Mouse (Mus musculus) lung, postnatal 25 days (tissue): ENCODE measurements around the gene Fgf22.

Source experiments
- DNase-seq: peaks from one replicate; pipeline ENCODE4 v3.0.0; 2022; ENCODE audit warnings: low spot score

Gene Fgf22

DNA sequence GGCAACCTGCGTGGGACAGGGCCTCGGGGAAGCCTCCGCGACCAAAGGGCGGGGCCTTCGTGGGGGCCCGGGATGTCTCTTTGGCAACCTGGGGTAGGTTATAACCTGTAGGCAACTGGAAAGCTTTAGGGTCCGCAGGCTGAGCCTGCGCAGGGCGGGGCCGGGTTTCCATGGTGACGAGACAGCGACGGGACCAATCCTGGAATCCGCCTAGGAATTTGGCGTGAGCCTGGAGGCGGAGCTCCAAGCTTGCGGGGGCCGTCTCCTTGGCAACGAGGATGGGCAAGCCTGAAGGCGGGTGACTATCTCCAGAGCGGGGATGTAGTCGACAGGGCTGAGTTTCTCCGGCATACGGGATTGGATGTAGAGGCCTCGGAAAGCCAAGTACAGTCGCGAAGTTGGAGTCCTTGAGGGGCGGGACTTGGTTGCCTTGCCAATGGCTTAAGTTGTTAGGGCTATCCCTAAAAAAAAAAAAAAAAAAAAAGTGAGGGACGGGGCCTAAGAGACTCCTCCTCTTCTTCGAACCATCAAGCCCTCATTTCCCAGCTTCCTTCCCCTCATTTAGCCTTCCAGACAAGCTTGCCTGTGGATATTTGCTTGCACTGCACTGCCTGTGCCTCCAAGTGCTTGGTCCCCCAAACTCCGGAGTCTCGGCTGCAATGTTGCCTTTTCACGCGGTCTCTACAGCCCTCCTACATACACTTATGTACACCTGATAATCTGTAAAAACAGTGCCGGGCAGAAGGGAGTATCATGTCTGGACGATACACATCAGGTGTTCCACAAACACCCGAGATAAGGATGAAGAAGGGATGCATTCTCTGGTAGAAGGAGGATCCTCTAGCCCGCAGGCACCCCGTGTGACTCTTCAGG, 12.7 kb downstream of the Fgf22 start:
- DNase-seq: peak; percentile 88

GRCm38 (mm10) chr10:79768400-79768799, 13.5 kb downstream of the Fgf22 start:
- DNase-seq: peak; percentile 74

DNA sequence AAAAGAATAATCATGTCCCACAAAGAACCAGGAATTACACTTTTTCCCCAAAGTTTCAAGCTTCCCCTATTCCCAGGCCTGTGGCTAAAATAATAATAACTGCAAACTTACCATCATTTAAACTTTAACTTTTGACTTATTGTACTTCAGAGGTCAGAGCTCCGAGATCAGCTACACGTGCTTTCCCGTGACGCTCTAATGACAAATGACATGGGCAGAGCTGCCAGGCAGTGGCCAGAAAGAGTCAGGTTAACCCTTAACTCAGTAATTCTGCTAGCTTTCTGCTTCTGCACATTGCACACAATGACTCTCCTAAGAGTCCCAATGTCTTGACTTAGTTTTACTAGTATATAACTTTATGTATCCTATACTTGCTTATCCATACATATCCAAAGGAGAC, 14.5 kb downstream of the Fgf22 start:
- no peak for DNase-seq

- no peak for DNase-seq
These were observed 17.4 kb downstream of the Fgf22 start for GRCm38 (mm10) chr10:79772320-79772719.

- DNase-seq: no peak
These were observed 18.3 kb downstream of the Fgf22 start for GRCm38 (mm10) chr10:79773208-79773607.

GRCm38 (mm10) chr10:79774486-79775279, 19.8 kb downstream of the Fgf22 start:
- DNase-seq: no peak

DNA sequence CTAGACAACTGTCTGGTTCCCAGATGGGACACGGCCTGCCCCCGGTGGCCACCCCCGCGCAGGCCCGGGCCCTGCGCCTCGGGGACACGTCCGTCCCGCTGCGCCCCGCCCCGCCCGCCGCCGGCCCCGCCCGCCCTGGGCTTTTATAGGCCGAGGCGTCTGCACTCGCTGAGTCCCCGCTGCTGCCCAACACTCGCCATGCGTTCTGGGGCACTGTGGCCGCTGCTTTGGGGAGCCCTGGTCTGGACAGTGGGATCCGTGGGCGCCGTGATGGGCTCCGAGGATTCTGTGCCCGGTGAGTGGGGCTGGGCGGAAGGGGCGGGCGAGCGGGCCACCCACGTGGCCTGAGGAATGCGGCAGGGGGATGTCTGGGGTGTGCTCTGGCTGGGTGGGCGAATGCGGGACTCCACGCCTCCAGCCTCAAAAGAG, 22.2 kb downstream of the Fgf22 start, which contains the start of gene Fstl3:
Gene Fstl3 (plus strand): TSS at position 170 of the 429 bp plus-strand sequence.
- DNase-seq: no peak

GRCm38 (mm10) chr10:79778006-79778405, 23.1 kb downstream of the Fgf22 start:
- DNase-seq: peak; percentile 52

GRCm38 (mm10) chr10:79779193-79779592, 24.3 kb downstream of the Fgf22 start:
- DNase-seq: no peak

DNA sequence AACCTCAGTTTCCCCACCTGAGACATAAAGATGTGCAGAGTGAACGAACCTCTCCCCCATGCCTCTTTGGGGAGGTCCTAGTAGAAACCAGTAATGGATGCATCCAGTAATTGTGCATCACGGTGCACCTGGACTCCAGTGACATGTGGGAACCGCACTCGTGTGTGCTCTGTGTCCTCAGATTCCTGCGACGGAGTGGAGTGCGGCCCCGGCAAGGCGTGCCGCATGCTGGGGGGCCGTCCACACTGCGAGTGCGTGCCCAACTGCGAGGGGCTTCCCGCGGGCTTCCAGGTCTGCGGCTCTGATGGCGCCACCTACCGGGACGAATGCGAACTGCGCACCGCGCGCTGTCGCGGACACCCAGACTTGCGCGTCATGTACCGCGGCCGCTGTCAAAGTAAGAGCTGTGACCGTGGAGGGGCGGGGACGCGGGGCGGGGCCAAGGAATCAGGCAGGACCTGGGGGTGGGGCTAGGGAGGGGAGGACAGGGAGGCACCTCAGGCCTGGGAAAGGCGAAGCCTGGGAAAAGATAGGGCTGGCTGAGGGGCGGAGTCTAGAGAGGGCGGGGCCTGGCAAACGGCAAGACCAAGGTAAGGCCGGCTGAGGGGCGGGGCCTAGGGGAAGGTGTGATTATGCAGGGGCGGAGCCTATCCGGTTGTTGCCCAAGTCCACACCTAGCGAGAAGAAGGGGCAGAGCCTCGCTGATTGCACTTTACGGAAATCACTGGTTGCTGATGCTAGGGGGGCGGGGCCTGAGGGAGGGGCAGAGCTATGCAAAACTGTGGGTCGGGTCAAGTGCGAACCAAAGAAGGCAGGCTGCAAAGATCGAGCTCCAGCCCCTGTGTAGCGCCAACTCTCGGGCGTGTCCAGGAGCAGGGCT, 25.1 kb downstream of the Fgf22 start:
- DNase-seq: peak; percentile 99

DNA sequence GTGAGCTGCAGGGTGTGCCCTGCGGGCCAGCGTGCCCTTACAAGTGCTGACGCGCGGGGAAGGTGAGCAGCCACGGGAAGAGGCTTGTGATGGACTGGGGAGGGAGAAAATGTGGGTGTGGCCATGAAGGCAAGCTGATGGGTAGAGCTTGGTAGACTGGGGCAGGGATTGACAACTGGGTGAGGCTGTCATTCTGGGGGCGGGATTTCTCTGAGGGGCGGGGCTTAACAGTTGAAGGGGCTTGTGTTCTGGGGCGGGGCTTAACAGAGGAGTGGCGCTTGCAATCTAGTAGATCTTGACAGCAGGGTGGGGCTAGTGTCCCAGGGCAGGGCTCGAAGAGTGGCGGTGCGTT, 25.8 kb downstream of the Fgf22 start:
- DNase-seq: no peak

- no peak for DNase-seq
These were observed 26.3 kb downstream of the Fgf22 start for GRCm38 (mm10) chr10:79781139-79781538.

DNA sequence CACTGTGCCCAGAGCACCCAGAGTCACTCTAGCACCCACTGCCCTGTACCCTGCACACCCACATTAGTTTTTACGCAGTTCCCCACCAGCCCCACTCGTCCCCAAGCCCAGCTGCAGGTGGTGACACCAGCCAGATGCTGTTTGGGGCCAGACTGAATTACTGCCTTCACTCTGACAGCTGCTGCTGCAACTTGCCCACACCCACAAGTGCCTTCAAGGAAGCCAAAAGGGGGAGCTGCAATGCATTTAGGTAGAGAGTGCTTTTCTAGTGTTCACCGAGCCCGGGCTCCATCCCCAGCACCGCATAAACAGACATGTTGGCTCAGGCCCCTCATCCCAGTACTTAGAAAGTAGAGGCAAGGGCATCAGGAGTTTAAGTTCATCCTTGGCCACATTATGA, 27.1 kb downstream of the Fgf22 start:
- DNase-seq: no peak

- no peak for DNase-seq
These were observed 28.2 kb downstream of the Fgf22 start for GRCm38 (mm10) chr10:79783050-79783449.

DNA sequence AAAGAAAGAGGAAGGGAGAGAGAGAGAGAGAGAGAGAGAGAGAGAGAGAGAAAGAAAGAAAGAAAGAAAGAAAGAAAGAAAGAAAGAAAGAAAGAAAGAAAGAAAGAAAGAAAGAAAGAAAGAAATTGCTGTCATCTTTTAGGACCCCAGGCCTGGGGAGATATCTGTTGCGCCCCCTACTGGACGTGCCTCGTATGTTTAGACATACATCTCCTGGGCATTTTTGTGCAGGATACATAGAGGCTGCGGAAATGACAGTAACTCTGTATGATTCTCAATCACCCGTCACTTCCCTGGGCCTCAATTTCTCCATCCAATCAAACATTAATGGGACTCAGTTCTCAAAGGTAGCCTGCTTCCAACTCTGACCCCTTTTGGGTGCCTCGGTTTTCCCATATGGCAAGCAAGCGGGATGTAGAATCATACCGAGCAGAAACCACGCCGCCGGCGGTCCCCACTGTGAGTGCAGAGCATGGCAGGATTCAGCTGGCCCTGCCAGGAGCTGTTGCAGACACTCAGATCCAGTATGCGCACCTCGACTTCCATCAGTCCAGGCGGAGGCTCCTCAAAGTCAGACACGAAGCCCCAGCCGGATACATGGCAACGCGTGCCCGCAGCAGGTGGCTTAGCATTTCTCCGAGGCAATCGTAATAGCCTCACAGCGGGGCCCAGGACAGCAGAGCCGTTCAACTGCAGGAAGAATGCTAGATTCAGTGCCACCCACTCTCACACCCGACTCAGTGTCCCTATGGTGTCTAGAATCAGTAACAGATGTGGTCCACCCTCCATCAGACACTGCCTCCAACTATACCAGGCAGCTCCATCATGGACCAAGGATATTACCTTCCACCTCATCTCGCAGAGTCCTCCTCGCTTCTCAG, 29.3 kb downstream of the Fgf22 start:
- no peak for DNase-seq

DNA sequence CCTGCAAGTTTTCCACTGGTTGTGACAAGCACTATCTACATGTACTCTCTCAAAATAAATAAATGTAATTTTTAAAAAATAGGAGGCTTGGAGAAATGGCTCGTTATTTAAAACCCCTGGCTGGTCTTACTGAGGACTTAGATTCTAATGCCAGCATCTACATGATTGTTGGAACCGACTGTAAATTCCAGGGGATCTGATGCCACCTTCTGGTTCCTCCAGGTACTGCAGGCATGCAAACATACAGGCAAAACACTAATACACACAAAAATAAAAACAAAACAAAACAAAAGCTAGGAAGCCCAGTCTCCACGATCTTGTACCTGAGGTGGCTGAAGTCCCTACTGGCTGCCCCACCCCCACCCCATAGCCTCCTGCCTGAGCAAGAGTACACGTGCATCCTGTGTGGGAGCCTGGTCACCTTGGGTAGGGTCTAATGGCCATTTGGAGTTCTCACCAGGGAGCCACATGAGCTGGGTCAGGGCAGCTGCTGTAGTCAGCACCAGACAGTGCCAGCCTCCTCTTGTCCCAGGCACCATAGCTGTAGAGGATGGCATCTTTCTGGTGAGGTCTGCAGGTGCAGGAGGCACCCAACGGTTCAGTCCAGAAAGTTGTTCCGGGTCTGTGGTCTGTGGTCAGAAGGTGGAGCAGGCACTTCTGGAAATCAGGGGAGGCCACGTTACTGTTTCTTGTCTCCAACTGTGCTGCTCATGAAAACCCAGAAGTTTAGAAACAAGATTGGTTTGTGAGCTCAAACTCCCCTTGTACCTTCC, 33.7 kb downstream of the Fgf22 start:
- DNase-seq: peak; percentile 79

DNA sequence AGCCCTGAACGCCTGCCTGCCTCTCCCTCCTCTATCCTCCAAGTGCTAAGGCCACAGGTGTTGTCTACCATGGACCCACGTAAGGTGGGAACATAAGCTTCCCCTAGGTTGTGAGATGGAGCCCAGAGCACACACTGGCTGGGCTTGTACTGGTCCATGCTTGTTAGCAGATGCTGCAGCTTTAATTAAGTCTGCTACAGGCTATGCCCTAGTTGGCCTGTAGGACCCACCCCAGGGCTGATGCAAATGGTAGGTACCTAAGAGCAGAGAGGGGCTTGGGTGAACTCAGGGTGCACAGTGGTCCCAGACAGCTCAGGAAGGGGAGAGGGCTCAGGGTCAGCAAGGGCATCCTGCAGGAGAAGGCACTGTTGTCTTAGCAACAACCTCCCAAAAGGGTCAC, 34.7 kb downstream of the Fgf22 start:
- no peak for DNase-seq

DNA sequence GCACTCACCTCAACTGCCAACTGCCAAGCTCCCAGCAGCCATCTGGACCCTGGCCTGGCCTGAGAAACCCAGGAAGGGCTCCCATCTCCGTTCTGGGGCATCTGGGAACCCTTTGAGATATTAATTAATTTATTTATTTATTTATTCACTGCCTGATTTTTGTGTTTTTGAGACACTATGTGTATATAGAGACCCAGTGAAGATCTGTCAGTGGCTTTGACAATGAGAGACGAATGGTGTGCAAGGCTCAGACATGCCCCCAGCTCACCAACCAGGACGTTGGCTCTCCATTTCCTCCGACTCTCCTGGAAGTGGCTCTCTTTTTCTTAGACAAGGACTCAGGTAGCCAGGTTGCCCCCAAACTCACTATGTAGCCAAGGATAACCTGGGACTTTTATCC, 36.0 kb downstream of the Fgf22 start, which contains the start of gene Prss57:
Gene Prss57 (minus strand): TSS at position 101 of the 400 bp plus-strand sequence.
- no peak for DNase-seq

- DNase-seq: no peak
These were observed 37.6 kb downstream of the Fgf22 start for GRCm38 (mm10) chr10:79792339-79793040.
